Mouse (Mus musculus) lung, postnatal 0 days (tissue): Measurements from ENCODE around the gene Hist1h3g.

Source experiments
- CTCF ChIP-seq: IDR thresholded peaks from 2 replicates; pipeline ENCODE4 v1.5.1; 2016; ENCODE audit warnings: antibody characterized with exemption, mild to moderate bottlenecking
- EP300 ChIP-seq: IDR thresholded peaks from 2 replicates; pipeline ENCODE4 v1.6.1; 2016; ENCODE audit warnings: antibody characterized with exemption, mild to moderate bottlenecking, control low read depth

GRCm38 (mm10) chr13:23526312-23526711, 8.9 kb upstream of the Hist1h3g start:
- TF ChIP-seq CTCF (no peak), EP300 (peak; percentile 29; the same call in 1 of the 2 replicates)
